Mouse (Mus musculus): Measurements from ENCODE around the gene Epb41l4b. TPM values are rescaled to one million over a fixed set of nuclear protein-coding genes. Genes with fewer than 3 reads are reported as not detected.
A peak's percentile ranks its signal among the peaks of the same experiment; 100 is the strongest.

Gene Epb41l4b
- polyA plus RNA-seq, 1 experiment: 17.4 TPM

GRCm38 (mm10) chr4:57118883-57119282 lies 24.4 kb downstream of the Epb41l4b start:
- no peak for DNase-seq (ENCODE audit: extremely low spot score in 1 of 2, low spot score in 1 of 2)

- DNase-seq (ENCODE audit: extremely low spot score in 1 of 2, low spot score in 1 of 2): no peak
These were observed 27.0 kb downstream of the Epb41l4b start for GRCm38 (mm10) chr4:57116278-57116677.

- no peak for DNase-seq (ENCODE audit: extremely low spot score in 1 of 2, low spot score in 1 of 2)
These were observed 28.3 kb downstream of the Epb41l4b start for GRCm38 (mm10) chr4:57114617-57115592.

- no peak for DNase-seq (ENCODE audit: extremely low spot score in 1 of 2, low spot score in 1 of 2)
These were observed 29.6 kb downstream of the Epb41l4b start for GRCm38 (mm10) chr4:57113472-57114216.

- DNase-seq (ENCODE audit: extremely low spot score in 1 of 2, low spot score in 1 of 2): no peak
These were observed 31.2 kb downstream of the Epb41l4b start for GRCm38 (mm10) chr4:57111992-57112540.

- no peak for DNase-seq (ENCODE audit: extremely low spot score in 1 of 2, low spot score in 1 of 2)
These were observed 31.8 kb downstream of the Epb41l4b start for GRCm38 (mm10) chr4:57111411-57111810.

- no peak for DNase-seq (ENCODE audit: extremely low spot score in 1 of 2, low spot score in 1 of 2)
These were observed 33.7 kb downstream of the Epb41l4b start for GRCm38 (mm10) chr4:57109543-57109942.

- DNase-seq (ENCODE audit: extremely low spot score in 1 of 2, low spot score in 1 of 2): no peak
These were observed 37.9 kb downstream of the Epb41l4b start for GRCm38 (mm10) chr4:57105339-57105738.

GRCm38 (mm10) chr4:57103830-57104229 lies 39.4 kb downstream of the Epb41l4b start:
- no peak for DNase-seq (ENCODE audit: extremely low spot score in 1 of 2, low spot score in 1 of 2)

GRCm38 (mm10) chr4:57101095-57101494 lies 42.1 kb downstream of the Epb41l4b start:
- no peak for DNase-seq (ENCODE audit: extremely low spot score in 1 of 2, low spot score in 1 of 2)

GRCm38 (mm10) chr4:57097411-57097810 lies 45.8 kb downstream of the Epb41l4b start:
- no peak for DNase-seq (ENCODE audit: extremely low spot score in 1 of 2, low spot score in 1 of 2)

- peak in 1 of 2 experiments; percentile 23 for DNase-seq (ENCODE audit: extremely low spot score in 1 of 2, low spot score in 1 of 2)
These were observed 47.7 kb downstream of the Epb41l4b start for GRCm38 (mm10) chr4:57095569-57095968.

GRCm38 (mm10) chr4:57091363-57091762 lies 51.9 kb downstream of the Epb41l4b start:
- no peak for DNase-seq (ENCODE audit: extremely low spot score in 1 of 2, low spot score in 1 of 2)

- DNase-seq (ENCODE audit: extremely low spot score in 1 of 2, low spot score in 1 of 2): no peak
These were observed 54.9 kb downstream of the Epb41l4b start for GRCm38 (mm10) chr4:57088301-57088700.

- no peak for DNase-seq (ENCODE audit: extremely low spot score in 1 of 2, low spot score in 1 of 2)
These were observed 57.4 kb downstream of the Epb41l4b start for GRCm38 (mm10) chr4:57085750-57086400.

- DNase-seq (ENCODE audit: extremely low spot score in 1 of 2, low spot score in 1 of 2): no peak
These were observed 59.6 kb downstream of the Epb41l4b start for GRCm38 (mm10) chr4:57083653-57084052.

- no peak for DNase-seq (ENCODE audit: extremely low spot score in 1 of 2, low spot score in 1 of 2)
These were observed 60.3 kb downstream of the Epb41l4b start for GRCm38 (mm10) chr4:57082775-57083428.

- DNase-seq (ENCODE audit: extremely low spot score in 1 of 2, low spot score in 1 of 2): no peak
These were observed 61.8 kb downstream of the Epb41l4b start for GRCm38 (mm10) chr4:57081463-57081862.

GRCm38 (mm10) chr4:57073843-57074242 lies 69.4 kb downstream of the Epb41l4b start:
- no peak for DNase-seq (ENCODE audit: extremely low spot score in 1 of 2, low spot score in 1 of 2)

- no peak for DNase-seq (ENCODE audit: extremely low spot score in 1 of 2, low spot score in 1 of 2)
These were observed 70.1 kb downstream of the Epb41l4b start for GRCm38 (mm10) chr4:57073174-57073573.
